Mouse (Mus musculus) embryonic facial prominence, embryonic 14.5 days (tissue): Measurements from ENCODE around the gene Stc2. TPM values are rescaled to one million over a fixed set of nuclear protein-coding genes. Genes with fewer than 3 reads are reported as not detected.
A peak's percentile ranks its signal among the peaks of the same experiment; 100 is the strongest.

Experiments used
- ATAC-seq: fragments of 200-750 bp; cut with Nextera tagmentation; 2 replicates; pipeline ENCODE4 v1.8.0; 2017; ENCODE audit warnings: low read depth, moderate number of reproducible peaks, moderate TSS enrichment
- DNase-seq: peaks from one replicate; pipeline ENCODE4 v3.0.0-alpha.2; 2015; ENCODE audit warnings: low spot score
- H3K27ac ChIP-seq: fragments of 300-500 bp; sonication (generic); replicated peaks from 2 replicates; pipeline ENCODE4 v1.5.1; 2014; ENCODE audit warnings: low read depth, mild to moderate bottlenecking, low read length, moderate library complexity
- H3K27me3 ChIP-seq: fragments of 300-500 bp; sonication (generic); replicated peaks from 2 replicates; pipeline ENCODE4 v1.6.1; 2014; ENCODE audit warnings: low read length; ENCODE audit not compliant: control insufficient read depth, insufficient read depth
- H3K36me3 ChIP-seq: fragments of 300-500 bp; sonication (generic); 2 replicates; pipeline ENCODE4 v1.6.1; 2014; ENCODE audit warnings: low read length, mixed read lengths; ENCODE audit not compliant: control insufficient read depth, insufficient read depth
- H3K4me1 ChIP-seq: fragments of 300-500 bp; sonication (generic); 2 replicates; pipeline ENCODE4 v1.6.1; 2014; ENCODE audit warnings: antibody characterized with exemption, low read length; ENCODE audit not compliant: control insufficient read depth, insufficient read depth
- H3K4me2 ChIP-seq: fragments of 300-500 bp; sonication (generic); 2 replicates; pipeline ENCODE4 v1.6.1; 2014; ENCODE audit warnings: low read depth, mild to moderate bottlenecking, low read length, moderate library complexity, mixed read lengths
- H3K4me3 ChIP-seq: fragments of 300-500 bp; sonication (generic); 2 replicates; pipeline ENCODE4 v1.5.1; 2014; ENCODE audit warnings: low read depth, mild to moderate bottlenecking, low read length
- H3K9ac ChIP-seq: fragments of 300-500 bp; sonication (generic); 2 replicates; pipeline ENCODE4 v1.6.1; 2014; ENCODE audit warnings: low read depth, mild to moderate bottlenecking, low read length, moderate library complexity, mixed read lengths
- H3K9me3 ChIP-seq: fragments of 300-500 bp; sonication (generic); 2 replicates; pipeline ENCODE4 v1.6.1; 2016; ENCODE audit warnings: low read length; ENCODE audit not compliant: control insufficient read depth
- WGBS: fragments of 180-500 bp; shearing (Covaris S2); extraction: QIAGEN DNeasy Blood & Tissue Kit; methylation state at CpG from one replicate; pipeline ENCODE4 v1.1.7; 2014; 5-methylcytosine and 5-hydroxymethylcytosine counted together
- polyA plus RNA-seq: library from polyadenylated mRNA; unstranded; fragments of >200 nt; fragmentation: Nextera tagmentation; extraction: Ambion mirVana; gene quantifications from 2 replicates; pipeline ENCODE4 v1.2.1, GENCODE M21; 2014

Stc2 gene
- polyA plus RNA-seq, 1 experiment from 2014 or later: 1.6 TPM

GRCm38 (mm10) chr11:31362330-31362729, 7.5 kb downstream of the Stc2 start:
- Histone ChIP-seq H3K36me3 (no peaks in the 10 kb centered on the region), H3K4me3 (no peak overlapping the region), H3K9ac (no peak overlapping the region), H3K27me3 (peaks cover 6% of the 10 kb centered on the region; the same call in 1 of the 2 replicates), H3K9me3 (no peaks in the 10 kb centered on the region), H3K4me1 (peaks cover 4% of the 10 kb centered on the region; the same call in 1 of the 2 replicates), H3K27ac (no peak overlapping the region), H3K4me2 (no peak overlapping the region)
- DNase-seq (peak; percentile 72), ATAC-seq (peak; percentile 60)
- WGBS: 62% methylated on average over 3 of the region's 3 CpGs

DNA sequence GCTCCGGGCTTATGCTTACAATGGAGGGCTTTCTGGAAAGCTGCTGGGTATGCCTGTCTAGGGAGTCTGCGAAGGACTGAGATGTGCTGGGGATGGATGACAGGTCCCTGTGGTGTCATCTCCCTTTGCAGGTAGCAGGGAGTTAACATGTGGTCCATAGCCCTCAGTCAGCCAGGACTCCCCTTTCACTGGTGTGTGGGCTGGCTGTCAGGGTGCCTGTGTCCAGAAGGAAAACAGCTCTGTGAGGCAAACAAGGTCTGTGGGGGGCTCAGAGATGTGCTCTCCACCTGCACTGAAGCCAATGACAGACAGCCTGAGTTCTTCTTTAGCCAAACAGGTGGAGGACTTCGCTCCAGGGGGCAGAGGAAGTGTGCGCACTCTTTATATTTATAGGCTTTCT, 8.8 kb downstream of the Stc2 start:
- ATAC-seq (no peak), DNase-seq (no peak)
- H3K4me2 ChIP-seq: no peak overlapping the region
- H3K27ac ChIP-seq: no peak overlapping the region
- no peak overlapping the region for H3K9ac ChIP-seq
- no peaks in the 10 kb centered on the region for H3K36me3 ChIP-seq
- no peak overlapping the region for H3K4me3 ChIP-seq
- H3K9me3 ChIP-seq: no peaks in the 10 kb centered on the region
- peaks cover 4% of the 10 kb centered on the region; the same call in 1 of the 2 replicates for H3K4me1 ChIP-seq
- WGBS: 97% methylated on average over 4 of the region's 4 CpGs
- no peaks in the 10 kb centered on the region for H3K27me3 ChIP-seq

DNA sequence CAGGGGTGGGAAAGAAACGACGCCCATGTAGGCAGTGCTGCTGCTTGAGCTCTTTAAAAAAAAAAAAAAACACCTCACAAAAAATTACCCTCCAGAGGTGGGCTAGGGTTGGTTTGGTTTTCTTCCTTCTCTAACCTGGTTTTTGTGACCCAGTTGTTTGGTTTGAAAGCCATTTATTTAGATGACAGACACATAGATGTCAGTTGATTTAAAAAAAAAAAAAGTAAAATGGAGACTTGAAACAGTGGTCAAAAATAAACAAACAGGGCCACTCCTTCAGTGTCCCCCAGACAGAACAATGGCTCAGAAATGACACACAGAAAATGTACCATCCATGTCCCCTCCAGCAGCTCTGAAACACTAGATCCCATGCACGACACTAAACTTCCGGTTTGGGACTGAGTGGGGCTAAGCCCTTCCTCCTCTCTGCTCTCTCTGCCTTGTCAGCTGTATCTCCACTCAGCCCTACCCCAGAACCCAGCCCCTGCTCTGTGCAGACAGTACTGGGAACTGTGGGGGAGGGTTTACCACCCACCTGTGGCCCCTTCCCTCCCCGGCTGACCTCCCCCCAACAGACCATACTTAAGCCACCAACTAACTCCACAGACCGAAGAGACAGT, 10.5 kb downstream of the Stc2 start:
- Histone ChIP-seq H3K36me3 (no peaks in the 10 kb centered on the region), H3K9ac (no peak overlapping the region), H3K4me2 (no peak overlapping the region), H3K27ac (no peak overlapping the region), H3K4me3 (no peak overlapping the region), H3K27me3 (no peaks in the 10 kb centered on the region), H3K4me1 (peaks cover 4% of the 10 kb centered on the region; the same call in 1 of the 2 replicates), H3K9me3 (no peaks in the 10 kb centered on the region)
- no peak for ATAC-seq
- 74% methylated on average over 6 of the region's 6 CpGs for WGBS
- DNase-seq: no peak

DNA sequence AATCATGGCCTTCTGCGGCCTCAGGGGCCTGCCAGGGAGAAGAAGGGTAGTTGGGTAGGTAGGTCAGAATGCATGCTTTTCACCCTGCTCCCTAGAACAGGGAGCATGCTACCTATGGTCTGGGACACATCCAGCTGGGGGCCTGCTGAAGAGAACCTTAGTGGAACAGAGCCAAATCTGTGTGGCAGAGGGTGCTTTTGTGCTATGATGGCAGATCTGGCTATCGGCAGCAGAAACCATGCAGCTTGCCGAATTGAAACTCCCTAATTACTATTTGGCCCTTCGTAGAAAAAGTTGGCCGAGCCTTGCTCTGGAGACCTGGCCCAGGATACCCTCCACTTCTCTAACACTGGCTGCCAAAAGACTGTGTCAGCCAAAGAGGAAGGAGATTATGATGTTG, 11.4 kb downstream of the Stc2 start:
- no peaks in the 10 kb centered on the region for H3K36me3 ChIP-seq
- H3K9me3 ChIP-seq: no peaks in the 10 kb centered on the region
- WGBS: 71% methylated on average over 5 of the region's 5 CpGs
- no peaks in the 10 kb centered on the region for H3K27me3 ChIP-seq
- no peak overlapping the region for H3K4me2 ChIP-seq
- DNase-seq (no peak), ATAC-seq (no peak)
- no peak overlapping the region for H3K27ac ChIP-seq
- peaks cover 4% of the 10 kb centered on the region; the same call in 1 of the 2 replicates for H3K4me1 ChIP-seq
- no peak overlapping the region for H3K4me3 ChIP-seq
- no peak overlapping the region for H3K9ac ChIP-seq

DNA sequence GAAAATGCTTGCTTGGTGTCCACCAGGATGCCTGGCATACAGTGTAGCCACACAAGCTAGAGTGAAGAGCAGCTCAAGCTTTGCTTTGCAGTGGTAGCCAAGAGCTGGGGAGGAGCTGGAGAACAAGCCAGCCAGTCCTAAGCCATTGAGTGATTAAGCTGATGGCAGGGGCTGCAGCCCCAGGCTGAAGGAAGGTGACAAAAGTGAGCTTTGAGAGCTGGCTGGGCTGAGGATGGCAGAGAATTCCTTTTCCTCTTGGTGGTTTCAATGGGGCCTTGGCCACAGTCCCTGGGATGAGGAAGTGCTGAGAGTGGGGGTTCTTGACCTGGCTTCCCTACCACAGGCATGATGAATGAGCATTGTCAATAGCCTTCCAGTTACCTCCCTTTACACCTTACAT, 13.0 kb downstream of the Stc2 start:
- H3K4me1 ChIP-seq: no peaks in the 10 kb centered on the region
- no peak for DNase-seq
- H3K27ac ChIP-seq: no peak overlapping the region
- no peaks in the 10 kb centered on the region for H3K36me3 ChIP-seq
- no peak overlapping the region for H3K4me2 ChIP-seq
- no peak overlapping the region for H3K9ac ChIP-seq
- no peak overlapping the region for H3K4me3 ChIP-seq
- no peaks in the 10 kb centered on the region for H3K9me3 ChIP-seq
- no peaks in the 10 kb centered on the region for H3K27me3 ChIP-seq
- ATAC-seq: no peak

GRCm38 (mm10) chr11:31355737-31356136, 14.1 kb downstream of the Stc2 start:
- DNase-seq: no peak
- no peaks in the 10 kb centered on the region for H3K9me3 ChIP-seq
- no peak for ATAC-seq

DNA sequence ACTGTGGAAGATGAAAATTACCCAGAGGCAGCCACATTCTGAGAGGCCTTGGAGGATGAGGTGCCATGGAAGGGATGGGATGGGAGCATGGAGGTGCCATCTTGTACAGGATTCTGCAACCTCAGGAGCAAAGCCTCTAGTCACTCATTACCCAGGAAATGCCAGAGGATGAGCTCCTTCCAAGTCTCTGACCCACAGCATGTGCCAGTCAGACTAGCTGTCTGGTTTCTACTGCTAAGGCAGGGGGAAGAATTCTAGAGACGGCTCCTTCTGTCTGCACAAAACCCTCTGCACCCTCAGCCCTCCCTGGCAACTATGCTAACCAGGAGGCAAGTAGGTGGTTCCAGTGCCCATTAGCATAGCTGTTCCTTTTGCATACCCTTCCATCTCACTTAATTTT, 15.4 kb downstream of the Stc2 start:
- 78% methylated on average over 1 of the region's 1 CpGs for WGBS
- H3K27me3 ChIP-seq: no peaks in the 10 kb centered on the region
- no peaks in the 10 kb centered on the region for H3K36me3 ChIP-seq
- H3K9ac ChIP-seq: no peak overlapping the region
- H3K27ac ChIP-seq: no peak overlapping the region
- H3K4me2 ChIP-seq: no peak overlapping the region
- no peak for ATAC-seq
- H3K4me3 ChIP-seq: no peak overlapping the region
- no peaks in the 10 kb centered on the region for H3K9me3 ChIP-seq
- DNase-seq: no peak
- no peaks in the 10 kb centered on the region for H3K4me1 ChIP-seq

More at GRCm38 (mm10) chr11:31355737-31356136, 14.1 kb downstream of the Stc2 start:
- Histone ChIP-seq H3K27me3 (no peaks in the 10 kb centered on the region), H3K9ac (no peak overlapping the region), H3K27ac (no peak overlapping the region), H3K36me3 (no peaks in the 10 kb centered on the region), H3K4me2 (no peak overlapping the region), H3K4me3 (no peak overlapping the region), H3K4me1 (no peaks in the 10 kb centered on the region)
- WGBS: 92% methylated on average over 1 of the region's 1 CpGs

Other genes with a start within 250 kb of the Stc2 start
- gene Gm17332, start 187.6 kb downstream of the Stc2 start, polyA plus RNA-seq: not detected in 2 replicates